Mouse (Mus musculus): Measurements from ENCODE around the gene Vezf1.

GRCm38 (mm10) chr11:88076394-88076793 lies 8.3 kb downstream of the Vezf1 start:
- TF ChIP-seq CTCF (IDR thresholded peaks at IDR 0.05) (no peak), EP300 (IDR thresholded peaks at IDR 0.05) (no peak)

Data from lung, postnatal 0 days (tissue).